Mouse (Mus musculus): Measurements from ENCODE around the gene Calcrl.
"Not testable (repeated sequence)": the region's sequence is repeated elsewhere in the genome, so short reads cannot be mapped to it uniquely, and the experiment has no call there.

Calcrl gene

DNA sequence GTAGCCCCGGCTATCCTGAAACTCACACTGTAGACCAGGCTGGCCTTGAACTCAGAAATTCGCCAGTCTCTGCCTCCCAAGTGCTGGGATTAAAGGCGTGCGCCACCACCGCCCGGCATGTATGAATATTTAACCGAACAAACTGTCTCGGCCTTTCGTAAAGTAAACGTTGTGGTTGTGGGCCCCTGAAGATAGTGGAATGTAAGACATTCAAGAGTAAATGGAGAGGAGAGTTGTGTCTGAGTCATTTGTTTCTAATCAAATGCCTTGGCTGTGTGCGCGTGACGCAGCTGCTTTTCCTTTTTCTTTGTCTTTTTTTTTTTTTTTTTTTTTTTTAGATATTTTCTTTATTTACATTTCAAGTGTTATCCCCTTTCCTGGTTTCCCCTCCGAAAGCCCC is 36.7 kb downstream of the Calcrl start:
- not testable (repeated sequence) for DNase-seq (ENCODE audit: low spot score)

DNA sequence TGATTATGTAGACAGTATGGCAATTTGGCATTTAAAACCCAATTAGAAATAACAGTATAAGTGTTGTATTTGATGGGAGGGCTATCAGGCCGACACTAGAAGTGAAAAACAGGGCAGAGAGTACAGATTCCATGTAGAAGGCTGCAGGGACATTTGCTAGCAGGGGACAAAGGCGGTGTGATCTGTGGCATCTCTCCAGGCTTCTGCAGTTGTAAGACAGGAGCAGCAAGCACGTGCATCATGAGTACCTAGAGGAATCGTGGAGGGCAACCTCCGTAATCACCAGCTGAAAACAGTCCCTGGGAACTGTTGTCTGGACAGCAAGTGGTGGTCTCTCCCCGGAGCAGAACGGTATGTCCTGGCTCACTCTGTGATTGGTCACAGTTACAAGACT is 37.2 kb downstream of the Calcrl start:
- DNase-seq (ENCODE audit: low spot score): no peak

DNA sequence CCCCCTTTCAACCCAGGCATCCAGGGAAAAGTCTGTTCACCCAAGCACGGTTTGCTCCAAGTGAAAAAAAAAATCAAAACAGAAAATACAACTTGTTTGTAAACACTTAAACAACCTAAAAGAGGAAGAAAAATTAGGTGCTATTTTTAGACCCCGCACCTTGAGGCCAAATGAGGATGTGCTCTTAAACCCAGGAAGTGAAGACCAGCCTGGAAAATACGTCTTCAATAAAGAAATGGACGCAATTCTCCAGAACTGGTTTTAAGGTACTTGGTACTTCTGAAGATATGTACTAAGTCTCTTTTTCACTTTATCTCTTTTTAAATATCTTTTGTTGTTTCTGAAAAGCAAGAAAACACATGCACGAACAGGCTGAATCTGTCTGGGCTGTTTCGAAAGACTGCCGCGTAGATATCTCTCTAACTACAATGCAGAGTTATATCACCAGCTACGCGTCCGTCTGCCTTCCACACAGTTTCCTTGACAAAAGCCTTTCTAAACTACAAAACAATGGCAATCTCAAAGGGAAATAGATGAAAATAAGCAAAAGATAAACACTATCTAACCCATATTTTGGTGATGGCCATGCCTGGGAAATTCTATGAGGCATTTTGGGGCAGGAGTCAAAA is 37.7 kb downstream of the Calcrl start:
- no peak for DNase-seq (ENCODE audit: low spot score)

DNA sequence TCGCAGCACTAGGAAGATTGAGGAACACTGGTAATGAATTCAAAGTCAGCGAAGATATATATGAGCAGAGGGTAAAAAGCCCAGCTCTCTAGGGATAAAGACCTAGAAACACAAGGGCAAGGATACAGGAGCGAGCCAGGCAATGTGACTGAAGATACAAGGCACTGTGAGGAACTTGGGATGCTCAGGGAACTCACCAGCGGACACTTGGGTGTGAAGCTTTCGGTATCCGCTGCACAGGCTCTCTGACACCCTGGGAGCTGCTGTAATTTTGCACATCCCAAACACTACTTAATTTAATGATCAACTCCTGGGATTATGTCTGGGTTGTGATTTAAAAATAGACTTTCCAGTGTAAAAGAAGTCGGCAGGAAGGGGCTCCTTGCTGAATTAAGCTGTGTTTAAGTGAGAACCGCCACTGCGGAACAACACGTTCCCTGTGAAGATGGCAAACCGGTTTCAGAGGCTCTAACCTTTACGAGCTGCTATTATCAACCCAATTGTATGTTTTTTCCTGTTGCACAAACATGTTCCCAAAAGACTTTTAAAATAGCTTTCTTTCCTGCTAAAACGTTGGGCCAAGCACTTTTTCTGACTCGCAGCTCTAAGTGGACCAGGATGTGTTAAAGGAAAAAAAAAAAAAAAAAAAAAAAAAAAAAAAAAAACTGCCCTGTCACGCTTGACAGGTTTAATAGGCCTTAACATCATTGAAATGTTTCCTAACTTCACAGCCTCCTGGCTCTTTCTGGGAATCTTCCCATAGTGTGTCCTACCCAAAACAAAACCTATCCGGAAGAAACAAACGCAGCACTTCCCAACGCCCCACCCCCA is 38.4 kb downstream of the Calcrl start:
- no peak for DNase-seq (ENCODE audit: low spot score)

DNA sequence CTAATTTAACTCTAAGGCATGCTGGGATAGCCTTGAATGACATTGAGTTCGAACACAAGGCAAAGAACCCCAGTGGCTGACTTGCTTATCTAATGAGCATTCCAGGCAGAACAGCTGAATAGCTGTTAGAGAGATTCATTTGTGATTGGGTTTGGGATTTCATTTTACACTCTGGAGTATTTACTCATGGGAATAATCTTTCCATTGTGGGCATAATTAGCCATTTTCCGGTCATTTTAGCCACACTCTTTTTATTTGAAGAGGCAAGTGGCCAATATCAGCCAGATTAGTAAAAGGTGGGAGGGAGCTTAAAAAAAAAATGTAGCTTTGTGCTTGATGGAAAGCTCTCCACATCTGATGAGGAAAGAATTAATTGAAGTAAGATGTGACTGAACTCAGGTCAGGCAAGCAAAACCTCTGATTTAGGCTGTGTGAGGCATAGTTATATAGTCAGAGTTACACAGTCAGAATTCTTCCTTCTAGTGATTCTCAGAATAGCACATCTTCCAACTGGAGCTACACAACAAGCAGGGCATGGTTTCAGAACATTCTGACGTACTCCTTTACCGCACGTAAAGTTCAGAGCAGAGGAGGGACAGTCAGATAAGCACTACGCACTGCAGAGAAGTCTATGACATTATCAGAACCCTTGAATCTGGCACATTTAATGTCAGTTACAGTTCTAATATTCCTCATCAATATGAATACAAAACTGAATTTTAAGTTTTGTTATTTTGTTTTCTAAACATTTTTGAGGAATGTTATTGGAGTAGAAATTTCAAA is 40.1 kb downstream of the Calcrl start:
- no peak for DNase-seq (ENCODE audit: low spot score)

DNA sequence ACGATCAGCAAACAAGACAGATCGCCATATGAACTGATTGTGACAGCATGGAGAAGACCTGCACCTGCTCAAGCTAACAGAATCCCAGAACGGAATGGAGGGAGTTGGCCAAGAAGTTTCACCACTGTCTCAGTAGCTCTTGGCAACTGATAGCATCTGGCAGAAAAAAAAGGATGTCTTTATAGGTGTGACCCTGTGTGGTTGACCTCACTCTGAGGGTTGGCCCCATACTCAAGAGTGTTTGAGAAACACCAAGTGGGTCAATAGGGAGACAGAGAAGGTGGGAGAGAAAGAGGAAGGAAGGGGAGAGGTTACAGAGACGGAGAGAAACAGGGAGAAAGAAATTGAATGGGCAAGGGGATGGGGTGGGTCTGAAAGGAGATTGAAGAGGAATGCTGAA is 41.4 kb downstream of the Calcrl start:
- DNase-seq (ENCODE audit: low spot score): no peak

DNA sequence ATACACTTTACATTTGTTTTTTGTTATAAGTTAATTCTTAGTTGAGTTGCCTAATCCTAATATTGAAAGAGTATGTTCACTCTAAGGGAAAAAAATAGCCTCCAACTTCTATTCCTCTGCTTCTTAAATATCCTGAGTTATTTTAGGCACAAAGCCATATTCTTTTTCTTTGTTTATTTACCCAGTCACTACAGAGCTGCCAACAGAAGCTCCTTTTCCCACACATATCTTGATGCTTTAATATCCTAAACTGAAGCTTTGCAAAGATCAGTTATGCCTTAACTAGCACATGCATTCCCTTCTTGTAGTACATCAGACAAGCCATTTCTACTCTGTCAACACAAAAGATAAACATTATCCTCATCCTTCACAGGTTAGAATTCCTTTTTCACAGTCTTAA is 42.7 kb downstream of the Calcrl start:
- DNase-seq (ENCODE audit: low spot score): peak; percentile 61

DNA sequence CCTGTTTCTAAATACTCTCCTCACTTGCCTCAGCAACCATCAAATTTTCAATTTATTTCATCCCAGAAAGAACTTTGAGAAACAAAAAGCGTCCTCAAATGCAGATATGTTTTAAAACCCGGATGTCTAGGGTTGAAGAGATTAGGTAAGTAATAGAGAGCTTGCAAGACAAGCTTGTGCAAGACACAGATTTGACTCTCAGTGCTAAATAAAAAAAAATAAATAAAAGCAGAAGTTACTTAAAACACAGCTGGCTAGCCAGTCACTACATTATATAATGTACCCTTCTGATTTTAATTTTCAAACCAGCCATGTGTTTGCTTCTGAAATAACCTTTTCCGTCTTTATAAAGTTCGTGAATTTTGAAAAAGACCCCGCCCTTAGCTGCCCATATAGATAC is 43.2 kb downstream of the Calcrl start:
- DNase-seq (ENCODE audit: low spot score): peak; percentile 42

DNA sequence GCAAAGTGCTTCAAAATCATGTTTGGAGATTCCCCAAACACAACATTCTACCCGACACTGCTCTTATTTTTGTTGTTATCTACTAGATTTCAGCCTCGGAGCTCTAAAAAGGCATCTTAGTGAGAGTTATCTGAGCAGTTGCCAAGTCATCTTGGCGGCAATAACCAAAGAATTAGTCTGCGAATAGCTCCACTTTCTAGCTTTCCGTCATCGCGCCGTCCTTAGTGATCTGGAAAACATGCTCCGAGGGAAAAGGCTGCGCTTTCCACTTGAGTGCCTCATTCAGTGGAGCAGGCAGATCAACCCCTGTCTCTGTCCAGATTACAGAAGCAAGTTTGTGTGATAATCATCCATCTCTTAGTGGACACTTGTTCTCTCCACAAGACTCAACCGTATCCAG is 44.4 kb downstream of the Calcrl start:
- no peak for DNase-seq (ENCODE audit: low spot score)

DNA sequence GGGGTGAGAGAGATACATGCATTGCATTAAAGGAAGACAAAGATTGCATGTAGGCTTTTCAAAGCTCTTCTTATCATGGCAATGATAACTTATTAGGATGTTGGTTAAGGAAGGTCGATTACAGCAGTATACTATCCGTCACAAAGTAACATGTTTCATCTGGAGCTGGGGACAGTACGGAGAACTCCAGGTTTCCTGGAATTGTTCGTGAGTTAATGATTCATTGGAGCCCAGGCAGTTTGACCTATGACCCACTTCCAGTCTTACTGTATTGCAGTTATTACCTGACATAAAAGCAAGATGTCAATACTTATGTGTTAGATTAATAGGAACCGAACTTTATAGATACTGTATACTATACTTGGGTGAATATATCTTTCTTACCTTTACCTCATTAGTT is 46.5 kb downstream of the Calcrl start:
- DNase-seq (ENCODE audit: low spot score): no peak

DNA sequence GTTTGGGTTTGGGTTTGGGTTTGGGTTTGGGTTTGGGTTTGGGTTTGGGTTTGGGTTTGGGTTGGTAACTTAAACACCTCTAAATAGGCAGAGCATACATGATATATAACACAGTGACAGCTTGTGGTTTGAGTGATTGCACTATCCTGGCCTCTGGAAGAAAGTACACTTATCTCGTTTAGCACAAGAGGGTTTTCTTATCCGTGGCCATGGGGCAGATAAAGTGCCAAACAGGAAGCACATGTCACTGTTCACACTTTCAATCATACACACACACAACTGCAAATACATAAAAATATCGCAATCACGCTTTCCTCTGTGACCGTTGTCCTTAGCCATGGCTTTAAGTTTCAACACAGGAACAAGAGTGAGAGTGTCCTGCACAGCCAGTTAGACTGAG is 56.0 kb downstream of the Calcrl start:
- no peak for DNase-seq (ENCODE audit: low spot score)

DNA sequence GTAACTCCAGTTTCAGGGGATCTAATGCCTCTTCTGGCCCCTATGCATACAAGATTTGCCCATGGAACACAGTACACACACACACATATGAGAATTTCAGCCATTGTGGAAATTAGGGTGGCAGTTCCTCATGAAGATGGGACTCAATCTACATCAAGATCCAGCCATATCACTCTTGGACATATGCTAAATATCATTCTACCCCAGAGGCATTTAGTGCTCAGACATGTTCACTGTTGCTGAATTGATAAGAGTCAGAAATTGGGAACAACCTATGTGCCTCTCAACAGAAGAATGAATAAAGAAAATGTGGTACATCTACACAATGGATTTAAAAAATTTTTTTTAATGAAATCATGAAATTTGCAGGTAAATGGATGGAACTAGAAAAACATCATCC is 58.5 kb downstream of the Calcrl start:
- DNase-seq (ENCODE audit: low spot score): no peak

DNA sequence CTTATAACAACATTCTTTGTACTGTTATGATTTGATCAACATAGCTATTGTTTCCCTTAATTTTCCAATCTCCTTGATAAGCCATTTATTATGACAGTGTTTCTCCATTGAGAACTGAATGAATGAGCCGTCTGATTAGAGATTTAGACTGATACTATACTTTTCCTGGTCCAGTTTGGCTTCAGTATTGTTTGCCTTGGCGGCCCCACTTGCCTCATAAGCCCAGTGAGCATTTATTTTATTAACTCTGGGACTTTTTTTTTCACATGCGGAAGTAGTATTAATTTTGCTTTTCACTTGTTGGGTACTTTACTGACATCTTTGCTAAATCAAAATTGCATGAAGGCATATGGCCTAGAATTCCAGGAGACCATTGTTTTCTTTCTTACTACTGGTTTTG is 59.9 kb downstream of the Calcrl start:
- DNase-seq (ENCODE audit: low spot score): peak; percentile 33

DNA sequence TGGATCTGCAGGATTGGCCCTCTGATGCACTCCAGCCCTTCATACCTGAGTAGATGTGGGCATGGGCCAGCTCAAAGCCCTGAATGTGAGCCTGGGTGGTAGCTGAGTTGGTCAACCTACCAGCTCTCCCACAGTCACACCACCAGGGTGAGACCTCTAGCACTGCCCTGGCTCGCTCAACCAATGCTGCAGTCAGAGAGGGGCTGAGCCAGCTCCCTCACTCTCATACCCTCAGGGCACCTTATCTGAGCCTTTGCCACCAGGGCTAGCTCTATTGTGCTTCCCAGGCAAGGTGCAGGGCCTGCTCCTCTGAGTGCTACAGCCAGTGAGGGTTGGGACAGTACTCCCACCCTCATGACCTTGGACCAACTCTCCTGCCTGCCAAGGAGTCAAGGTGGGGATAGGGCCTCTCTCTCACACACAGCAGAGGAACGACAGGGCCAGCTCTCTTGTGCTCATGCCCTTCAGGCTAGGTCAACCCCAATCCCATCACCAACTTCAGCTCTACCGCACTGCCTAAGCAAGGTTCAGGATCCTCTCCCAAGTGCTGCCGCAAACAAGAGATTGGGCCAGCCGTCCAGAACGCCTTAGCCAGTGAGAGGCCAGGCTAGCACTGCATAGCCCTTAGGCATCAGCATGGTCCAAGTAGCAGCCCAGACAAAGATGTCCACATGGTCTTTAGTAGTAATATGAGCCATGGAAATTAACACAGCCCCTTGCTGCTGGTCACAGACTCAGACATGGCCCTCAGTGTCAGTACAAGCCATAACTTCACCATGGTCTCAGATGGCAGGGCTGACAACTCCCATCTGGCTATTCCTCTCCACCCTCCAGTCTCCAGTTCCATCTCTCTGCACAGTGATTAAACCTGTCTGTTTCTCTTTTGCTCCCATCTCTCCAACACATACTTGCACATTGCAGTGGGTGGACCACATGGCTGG is 62.2 kb downstream of the Calcrl start:
- DNase-seq (ENCODE audit: low spot score): no peak

DNA sequence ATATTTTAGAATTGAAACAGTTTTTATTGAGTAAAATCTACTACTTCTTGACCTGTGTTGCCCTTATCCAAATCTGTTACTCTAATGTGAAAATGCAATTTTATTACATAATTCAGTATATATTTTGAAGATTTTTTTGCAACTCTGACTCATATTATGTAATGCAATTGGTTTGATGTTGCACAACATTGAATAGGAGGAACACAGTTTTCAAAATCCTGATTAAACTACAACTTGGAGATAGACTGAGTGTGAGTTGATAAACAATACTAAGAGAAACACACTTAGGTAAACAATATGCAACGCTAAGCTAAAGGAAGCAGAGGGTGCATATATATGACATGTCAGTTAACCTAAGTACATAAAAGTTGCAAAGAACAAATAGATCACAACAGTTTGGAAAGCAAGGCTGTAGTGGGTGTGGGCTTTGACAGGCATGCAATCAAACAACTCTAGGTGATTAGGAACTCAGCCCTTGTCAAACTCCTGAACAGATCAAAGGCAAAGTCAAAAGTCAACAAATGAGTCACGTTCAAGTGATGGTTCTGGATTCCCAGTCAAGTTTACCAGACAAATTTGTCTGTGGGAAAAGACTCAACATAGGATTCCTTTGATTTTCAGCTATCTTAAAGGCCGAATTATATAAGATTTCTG is 66.4 kb downstream of the Calcrl start:
- peak; percentile 46 for DNase-seq (ENCODE audit: low spot score)

DNA sequence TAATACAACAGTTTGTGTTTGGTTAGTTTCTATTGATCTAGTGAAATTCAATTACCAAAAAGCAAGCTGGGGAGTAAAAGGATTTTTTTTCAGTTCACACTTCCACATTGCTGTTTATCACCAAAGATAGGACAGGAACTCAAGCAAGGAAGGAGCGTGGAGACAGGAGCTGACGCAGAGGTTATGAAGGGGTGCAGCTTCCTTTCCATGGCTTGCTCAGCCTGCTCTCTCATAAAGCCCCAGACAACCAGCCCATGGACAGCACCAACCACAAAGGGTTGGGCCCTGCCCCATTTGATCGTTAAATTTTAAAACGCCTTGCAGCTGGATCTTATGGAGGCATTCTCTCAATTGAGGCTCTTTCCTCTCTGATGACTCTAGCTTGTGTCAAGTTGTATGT is 69.9 kb downstream of the Calcrl start:
- no peak for DNase-seq (ENCODE audit: low spot score)

DNA sequence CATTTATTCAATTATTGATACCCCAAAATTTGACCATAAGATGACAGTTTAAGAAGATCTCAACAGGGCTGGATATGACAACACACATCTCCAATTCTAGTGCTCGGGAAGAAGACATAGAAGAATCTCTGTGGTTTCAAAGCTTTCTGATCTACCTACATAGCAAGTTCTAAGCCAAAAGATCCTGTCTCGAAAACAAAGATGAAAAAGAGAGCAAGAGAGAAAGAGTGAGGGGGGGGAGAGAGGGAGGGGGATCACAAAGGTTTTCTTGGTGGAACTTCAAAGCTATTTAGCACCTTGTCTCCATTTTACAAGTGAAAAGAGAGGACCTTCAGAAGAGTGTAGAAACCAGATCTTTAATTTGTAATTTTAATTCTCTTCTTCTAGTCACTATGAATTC is 77.8 kb downstream of the Calcrl start:
- no peak for DNase-seq (ENCODE audit: low spot score)

DNA sequence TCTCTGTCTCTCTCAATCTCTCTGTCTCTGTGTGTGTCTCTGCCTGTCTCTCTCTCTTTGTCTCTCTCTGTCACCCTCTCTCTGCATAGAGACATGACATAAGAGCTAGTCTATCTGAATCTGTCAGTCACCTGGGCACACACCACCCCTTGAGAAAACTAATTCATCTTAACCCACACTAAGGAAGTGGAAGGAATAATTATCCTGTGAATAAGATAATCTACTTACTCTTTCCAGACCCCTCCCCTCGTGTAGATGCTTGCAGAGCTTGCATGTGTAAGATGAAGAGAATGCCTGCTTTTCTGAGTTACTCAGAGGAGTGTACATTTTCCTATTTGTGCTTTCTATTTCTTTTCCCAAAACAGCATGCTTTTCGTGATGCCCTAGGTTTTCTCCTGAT is 81.5 kb downstream of the Calcrl start:
- DNase-seq (ENCODE audit: low spot score): no peak

DNA sequence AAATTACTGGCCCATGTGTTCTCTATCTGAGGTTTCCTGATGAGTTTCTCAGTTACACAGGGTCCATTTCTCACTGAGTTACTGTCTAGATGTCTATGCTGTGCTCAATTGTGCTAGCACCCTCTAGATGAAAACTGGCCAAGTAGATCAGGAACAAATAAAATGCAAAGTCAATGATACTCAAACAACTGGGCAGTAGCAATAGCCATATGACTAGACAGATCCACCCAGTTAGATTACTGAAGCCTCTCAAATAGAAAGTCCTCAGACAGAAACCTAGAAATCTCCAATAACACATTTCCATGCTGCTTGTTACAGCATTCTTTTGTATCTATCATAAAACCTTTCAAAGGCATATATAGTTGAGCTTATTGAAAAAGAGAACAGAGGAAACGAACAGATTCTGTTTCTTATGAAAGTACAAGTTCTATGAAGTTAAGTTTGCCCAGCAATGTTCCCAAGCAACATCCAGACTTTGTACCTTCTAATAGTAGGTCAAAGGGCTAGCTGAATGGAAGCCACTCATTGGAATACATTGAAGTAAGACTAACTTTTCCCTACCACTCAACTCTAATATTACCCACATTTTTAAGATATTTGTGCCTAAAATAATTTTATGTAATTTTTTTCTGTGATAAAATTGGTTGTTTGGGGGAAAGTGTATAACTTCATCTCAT is 87.3 kb downstream of the Calcrl start:
- DNase-seq (ENCODE audit: low spot score): peak; percentile 8

DNA sequence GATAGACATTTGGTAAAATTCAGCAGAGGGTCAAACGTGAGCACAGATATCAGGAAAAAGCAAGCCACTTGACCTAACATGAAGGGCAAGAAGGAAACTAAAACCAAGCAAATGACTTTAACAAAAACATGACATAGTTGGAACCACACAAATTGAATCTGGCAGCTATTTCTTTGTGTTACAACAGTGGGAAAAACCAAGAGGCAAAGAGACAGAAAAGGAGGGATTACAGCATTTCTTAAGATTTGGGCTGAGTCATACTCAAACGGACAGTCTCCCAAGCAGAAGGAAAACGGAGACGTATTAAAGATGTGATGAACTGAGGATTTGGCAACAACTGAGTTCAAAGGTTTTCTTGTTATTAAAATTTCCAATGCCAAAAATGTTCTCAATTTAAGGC is 88.9 kb downstream of the Calcrl start:
- DNase-seq (ENCODE audit: low spot score): peak; percentile 90
